Mouse (Mus musculus) neural tube, embryonic 15.5 days (tissue): ENCODE measurements around the gene Fam76a. TPM values are rescaled to one million over a fixed set of nuclear protein-coding genes. Genes with fewer than 3 reads are reported as not detected.

Experiments
- ATAC-seq: fragments of 200-750 bp; cut with Nextera tagmentation; 2 replicates; pipeline ENCODE4 v1.8.0; 2017; ENCODE audit warnings: mild to moderate bottlenecking, moderate TSS enrichment, moderate library complexity; ENCODE audit not compliant: low FRiP score
- H3K27ac ChIP-seq: fragments of 300-500 bp; sonication (generic); replicated peaks from 2 replicates; pipeline ENCODE4 v1.5.1; 2015; ENCODE audit warnings: mild to moderate bottlenecking, inconsistent platforms
- H3K27me3 ChIP-seq: fragments of 300-500 bp; sonication (generic); replicated peaks from 2 replicates; pipeline ENCODE4 v1.6.1; 2015; ENCODE audit warnings: inconsistent platforms
- H3K36me3 ChIP-seq: fragments of 300-500 bp; sonication (generic); 2 replicates; pipeline ENCODE4 v1.6.1; 2015; ENCODE audit warnings: inconsistent platforms
- H3K4me1 ChIP-seq: fragments of 300-500 bp; sonication (generic); 2 replicates; pipeline ENCODE4 v1.6.1; 2015; ENCODE audit warnings: inconsistent platforms
- H3K4me2 ChIP-seq: fragments of 300-500 bp; sonication (generic); 2 replicates; pipeline ENCODE4 v1.6.1; 2015; ENCODE audit warnings: inconsistent platforms, mild to moderate bottlenecking, moderate library complexity
- H3K4me3 ChIP-seq: fragments of 300-500 bp; sonication (generic); replicated peaks from 2 replicates; pipeline ENCODE4 v1.5.1; 2015; ENCODE audit warnings: mild to moderate bottlenecking, inconsistent platforms
- H3K9ac ChIP-seq: fragments of 300-500 bp; sonication (generic); replicated peaks from 2 replicates; pipeline ENCODE4 v1.6.1; 2015; ENCODE audit warnings: mild to moderate bottlenecking, inconsistent platforms
- H3K9me3 ChIP-seq: fragments of 300-500 bp; sonication (generic); replicated peaks from 2 replicates; pipeline ENCODE4 v1.6.1; 2016; ENCODE audit warnings: inconsistent platforms
- WGBS: fragments of 180-500 bp; shearing (Covaris S2); methylation state at CpG from one replicate; pipeline ENCODE4 v1.1.7; 2015; ENCODE audit warnings: mixed read lengths; 5-methylcytosine and 5-hydroxymethylcytosine counted together
- polyA plus RNA-seq: library from polyadenylated mRNA; unstranded; fragments of >200 nt; fragmentation: Nextera tagmentation; extraction: Ambion mirVana; gene quantifications from 2 replicates; pipeline ENCODE4 v1.2.1, GENCODE M21; 2015

Gene Fam76a
- 37.3 and 37.5 TPM in 2 replicates for polyA plus RNA-seq

DNA sequence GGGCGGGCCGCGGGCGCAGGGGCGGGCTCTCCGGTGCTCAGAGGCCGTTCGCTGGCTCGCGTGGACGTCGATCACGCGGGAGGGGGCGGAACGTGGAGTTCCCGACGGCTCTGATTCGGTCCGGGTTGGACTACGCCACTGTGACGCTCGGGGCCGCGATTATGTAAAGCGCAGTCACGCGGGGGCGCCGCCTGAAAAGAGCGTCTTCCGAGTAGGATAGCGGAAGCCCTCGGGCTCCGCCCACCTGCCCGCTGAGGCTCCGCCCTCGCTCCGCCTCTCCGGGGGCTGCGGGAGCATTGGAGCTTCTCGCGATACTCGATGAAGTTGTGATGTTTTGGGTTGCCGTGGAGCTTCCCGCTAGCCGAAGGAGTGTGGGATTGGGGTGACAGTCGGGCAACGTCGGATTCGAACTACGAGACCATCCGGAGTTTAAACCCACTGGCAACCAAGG lies at the start of gene Fam76a:
Gene Fam76a, minus strand, starts transcription at position 1 of the 451 bp plus-strand sequence.
- peak; percentile 99 for ATAC-seq
- Histone ChIP-seq H3K27me3 (no peaks in the 10 kb centered on the region), H3K9me3 (no peaks in the 10 kb centered on the region), H3K27ac (peak within 1 kb of the TSS; percentile 93), H3K36me3 (peaks cover 20% of the 10 kb centered on the region), H3K4me2 (peak within 1 kb of the TSS; percentile 81), H3K4me1 (peaks cover 15% of the 10 kb centered on the region), H3K9ac (peak within 1 kb of the TSS; percentile 96), H3K4me3 (peak within 1 kb of the TSS; percentile 100)
- WGBS, result 0% methylated on average over 53 of the region's 53 CpGs

DNA sequence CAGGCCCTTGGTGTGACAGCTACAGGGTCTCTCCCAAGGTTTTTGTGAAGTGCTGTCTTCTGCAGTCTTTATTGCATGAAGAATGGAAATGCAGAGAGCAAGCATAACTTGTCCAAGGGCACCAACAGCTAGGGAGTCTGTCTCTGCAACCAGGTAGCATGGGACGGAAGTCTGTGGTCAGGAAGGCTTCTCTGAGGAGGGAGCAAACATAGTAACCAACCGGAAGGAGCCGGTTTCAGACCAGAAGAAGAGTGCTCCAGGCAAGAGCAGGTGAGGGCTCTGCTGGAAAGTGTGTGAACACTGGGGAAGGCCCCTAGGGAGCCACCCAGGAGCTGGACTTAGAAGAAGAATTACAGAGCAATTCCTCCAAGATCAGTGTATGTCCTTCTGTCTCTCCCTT lies 49.7 kb upstream of the Fam76a start:
- Histone ChIP-seq H3K9me3 (no peaks in the 10 kb centered on the region), H3K4me2 (no peak overlapping the region), H3K27ac (no peak overlapping the region), H3K4me1 (peaks cover 25% of the 10 kb centered on the region), H3K27me3 (peaks cover 28% of the 10 kb centered on the region), H3K9ac (no peak overlapping the region), H3K36me3 (no peaks in the 10 kb centered on the region), H3K4me3 (no peak overlapping the region)
- 77% methylated on average over 3 of the region's 3 CpGs for WGBS
- ATAC-seq, result no peak

DNA sequence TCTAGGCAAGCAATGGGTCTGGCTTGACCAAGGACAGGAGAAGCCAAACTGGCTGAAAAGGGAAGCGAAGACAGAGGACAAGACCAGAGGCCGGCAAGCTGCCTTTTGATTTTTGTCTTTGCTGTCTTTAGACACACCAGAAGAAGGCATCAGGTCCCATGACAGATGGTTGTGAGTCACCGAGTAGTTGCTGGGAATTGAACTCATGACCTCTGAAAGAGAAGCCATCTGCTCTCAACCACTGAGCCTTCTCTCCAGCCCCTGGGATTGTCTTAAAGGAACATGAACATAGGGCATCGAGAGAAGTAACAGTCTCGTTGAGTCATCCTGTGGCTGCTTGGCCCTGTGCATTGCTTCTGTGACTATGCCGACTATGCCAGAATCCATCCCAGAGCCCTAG lies 49.2 kb upstream of the Fam76a start:
- Histone ChIP-seq H3K9ac (no peak overlapping the region), H3K36me3 (no peaks in the 10 kb centered on the region), H3K4me2 (no peak overlapping the region), H3K27ac (no peak overlapping the region), H3K4me3 (no peak overlapping the region), H3K9me3 (no peaks in the 10 kb centered on the region), H3K27me3 (peaks cover 28% of the 10 kb centered on the region), H3K4me1 (peaks cover 25% of the 10 kb centered on the region)
- no peak for ATAC-seq
- WGBS, result 73% methylated on average over 6 of the region's 6 CpGs

DNA sequence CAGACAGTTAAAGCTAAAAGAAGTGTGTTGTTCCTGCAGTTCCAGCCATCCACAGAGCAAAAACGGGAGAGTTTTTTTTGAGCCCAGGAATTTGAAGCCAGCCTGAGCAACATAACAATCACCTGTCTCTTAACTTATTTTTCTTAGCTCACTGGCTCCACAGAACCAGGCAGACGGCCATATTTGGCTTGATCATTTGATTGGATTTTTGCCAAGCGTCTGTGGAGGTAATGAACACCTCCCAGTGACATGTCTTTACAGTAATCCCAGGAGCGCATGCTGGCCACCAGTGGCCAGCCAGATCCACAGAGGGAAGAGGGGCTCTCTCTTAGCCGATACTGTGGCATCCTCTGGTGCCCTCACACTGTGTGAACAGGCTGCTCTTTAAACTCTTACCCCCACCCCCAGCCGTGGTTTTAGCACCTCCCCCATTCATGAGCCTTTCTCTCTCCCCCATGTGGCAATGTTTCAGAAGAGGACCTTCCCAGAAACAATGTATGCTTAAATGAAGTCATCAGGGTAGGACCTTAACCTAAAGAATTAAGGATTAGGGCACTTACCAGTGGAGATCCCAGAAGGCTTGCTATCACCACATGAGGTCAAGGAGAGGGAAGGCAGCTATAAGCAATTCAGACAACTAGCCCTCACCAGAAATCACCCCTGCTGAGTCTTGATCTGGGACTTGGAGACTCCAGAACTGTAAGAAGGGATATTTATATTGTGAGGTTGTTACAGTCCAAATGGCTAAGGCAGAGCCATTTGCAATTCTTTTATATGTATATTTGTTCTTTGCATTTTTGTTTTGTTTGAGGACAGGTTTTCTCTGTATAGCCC lies 46.0 kb upstream of the Fam76a start:
- H3K4me1 ChIP-seq, result no peaks in the 10 kb centered on the region
- ATAC-seq, result no peak
- H3K4me3 ChIP-seq, result no peak overlapping the region
- no peak overlapping the region for H3K4me2 ChIP-seq
- no peaks in the 10 kb centered on the region for H3K36me3 ChIP-seq
- peaks cover 5% of the 10 kb centered on the region; the same call in 1 of the 2 replicates for H3K27me3 ChIP-seq
- no peak overlapping the region for H3K27ac ChIP-seq
- no peaks in the 10 kb centered on the region for H3K9me3 ChIP-seq
- WGBS, result 51% methylated on average over 6 of the region's 6 CpGs
- no peak overlapping the region for H3K9ac ChIP-seq

DNA sequence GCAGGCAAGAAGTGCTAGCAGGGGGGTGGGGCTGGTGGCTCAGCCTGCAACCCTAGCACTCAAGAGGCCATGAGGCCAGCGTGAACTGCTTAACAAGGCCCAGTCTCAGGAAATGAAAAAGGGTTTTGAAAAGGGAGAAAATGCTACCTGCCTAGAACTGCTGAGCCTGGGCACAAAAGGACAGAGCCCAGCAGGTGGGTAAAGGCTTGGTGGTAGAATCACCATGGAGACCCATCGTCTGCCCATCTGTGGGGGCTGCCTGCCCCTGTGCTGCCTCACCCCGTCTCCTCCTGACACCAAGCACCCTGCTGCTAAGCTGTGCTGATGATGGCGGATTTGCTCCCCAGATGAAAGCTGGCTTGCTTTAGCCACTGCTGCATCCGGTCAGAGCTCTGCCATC lies 42.1 kb upstream of the Fam76a start:
- Histone ChIP-seq H3K27ac (no peak overlapping the region), H3K9ac (no peak overlapping the region), H3K27me3 (no peaks in the 10 kb centered on the region), H3K4me2 (no peak overlapping the region), H3K4me3 (no peak overlapping the region), H3K9me3 (no peaks in the 10 kb centered on the region), H3K4me1 (peaks cover 18% of the 10 kb centered on the region), H3K36me3 (no peaks in the 10 kb centered on the region)
- WGBS, result 18% methylated on average over 5 of the region's 5 CpGs
- no peak for ATAC-seq

DNA sequence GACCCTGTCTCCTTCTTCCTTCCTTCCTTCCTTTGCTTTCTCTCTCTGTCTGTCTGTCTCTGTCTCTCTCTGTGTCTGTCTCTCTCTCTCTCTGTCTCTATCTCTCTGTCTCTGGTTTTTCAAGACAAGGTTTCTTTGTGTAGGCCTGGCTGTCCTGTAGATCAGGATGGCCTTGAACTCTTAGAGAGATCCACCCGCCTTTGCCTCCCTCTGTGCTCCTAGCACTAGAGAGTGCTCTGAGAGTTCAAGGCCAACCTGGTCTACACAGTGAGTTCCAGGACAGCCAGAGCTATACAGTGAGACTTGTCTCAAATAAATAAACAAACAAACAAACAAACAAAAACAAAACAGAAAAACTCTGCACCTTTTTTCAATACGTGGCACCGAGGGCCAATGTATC lies 41.7 kb upstream of the Fam76a start:
- no peaks in the 10 kb centered on the region for H3K9me3 ChIP-seq
- 34% methylated on average over 3 of the region's 3 CpGs for WGBS
- H3K4me1 ChIP-seq, result peaks cover 22% of the 10 kb centered on the region
- no peaks in the 10 kb centered on the region for H3K27me3 ChIP-seq
- no peak overlapping the region for H3K4me3 ChIP-seq
- no peak for ATAC-seq
- H3K27ac ChIP-seq, result no peak overlapping the region
- no peak overlapping the region for H3K4me2 ChIP-seq
- H3K9ac ChIP-seq, result no peak overlapping the region
- H3K36me3 ChIP-seq, result no peaks in the 10 kb centered on the region

DNA sequence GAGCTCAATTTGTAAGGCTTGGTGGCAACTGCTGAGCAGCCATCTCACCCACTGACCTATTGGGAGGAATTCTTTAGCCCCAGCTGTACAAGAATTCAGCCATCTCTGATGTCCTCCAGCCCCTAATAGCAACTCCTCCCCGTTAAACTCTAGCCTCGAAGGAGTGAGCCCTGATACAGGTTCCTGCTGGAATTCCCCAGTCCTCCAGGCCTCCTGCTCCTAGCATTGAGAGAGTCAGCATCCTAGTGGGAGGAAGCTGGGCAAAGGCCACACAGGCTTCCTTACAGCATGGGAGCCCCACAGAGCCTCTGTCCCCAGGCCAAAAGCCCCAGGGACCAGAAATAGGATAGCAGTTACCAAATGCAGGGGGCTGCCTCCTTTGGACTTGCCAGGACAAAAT lies 41.1 kb upstream of the Fam76a start:
- H3K27ac ChIP-seq, result no peak overlapping the region
- no peaks in the 10 kb centered on the region for H3K27me3 ChIP-seq
- no peak overlapping the region for H3K4me2 ChIP-seq
- H3K36me3 ChIP-seq, result no peaks in the 10 kb centered on the region
- no peak overlapping the region for H3K4me3 ChIP-seq
- 55% methylated on average over 2 of the region's 2 CpGs for WGBS
- no peak overlapping the region for H3K9ac ChIP-seq
- H3K4me1 ChIP-seq, result peaks cover 28% of the 10 kb centered on the region
- ATAC-seq, result no peak
- no peaks in the 10 kb centered on the region for H3K9me3 ChIP-seq

DNA sequence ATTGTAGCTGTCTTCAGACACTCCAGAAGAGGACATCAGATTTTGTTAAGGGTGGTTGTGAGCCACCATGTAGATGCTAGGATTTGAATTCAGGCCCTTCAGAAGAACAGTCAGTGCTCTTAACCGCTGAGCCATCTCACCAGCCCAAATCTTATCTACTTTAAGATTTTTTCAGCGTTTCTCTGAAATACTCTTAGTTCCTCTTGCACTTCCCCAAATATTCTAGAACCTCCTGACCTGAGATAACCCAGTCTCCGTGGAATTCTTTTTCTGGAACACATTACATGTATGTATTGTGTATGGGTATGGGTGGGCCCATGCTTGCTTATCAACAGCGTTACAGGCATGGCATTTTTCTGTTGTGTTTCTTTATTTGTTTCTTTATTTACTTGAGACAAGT lies 40.3 kb upstream of the Fam76a start:
- H3K9me3 ChIP-seq, result no peaks in the 10 kb centered on the region
- 94% methylated on average over 4 of the region's 4 CpGs for WGBS
- peaks cover 28% of the 10 kb centered on the region for H3K4me1 ChIP-seq
- no peak overlapping the region for H3K9ac ChIP-seq
- no peak for ATAC-seq
- H3K27ac ChIP-seq, result no peak overlapping the region
- no peak overlapping the region for H3K4me2 ChIP-seq
- no peak overlapping the region for H3K4me3 ChIP-seq
- H3K27me3 ChIP-seq, result no peaks in the 10 kb centered on the region
- H3K36me3 ChIP-seq, result no peaks in the 10 kb centered on the region

DNA sequence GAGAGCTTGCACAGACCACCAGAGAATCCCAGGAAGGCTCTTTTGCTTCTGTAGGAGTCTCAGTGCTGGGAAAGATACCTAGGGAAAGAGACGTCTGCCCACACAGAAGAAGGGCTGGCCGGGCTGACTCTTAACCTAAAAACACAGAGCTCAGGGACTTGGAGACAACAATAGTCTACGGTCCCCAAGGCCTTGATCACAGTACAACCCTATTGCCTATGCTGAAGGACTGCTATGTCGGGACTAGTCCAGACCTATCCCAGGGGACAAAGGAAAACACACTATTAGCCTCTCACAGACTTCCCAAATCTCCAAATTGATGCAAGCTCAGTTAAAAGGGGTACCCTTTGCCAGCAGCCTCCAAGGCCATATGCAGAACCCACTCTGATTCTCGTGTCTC lies 39.5 kb upstream of the Fam76a start:
- 82% methylated on average over 5 of the region's 5 CpGs for WGBS
- no peaks in the 10 kb centered on the region for H3K27me3 ChIP-seq
- H3K9me3 ChIP-seq, result no peaks in the 10 kb centered on the region
- H3K27ac ChIP-seq, result no peak overlapping the region
- ATAC-seq, result no peak
- H3K4me1 ChIP-seq, result peaks cover 28% of the 10 kb centered on the region
- no peak overlapping the region for H3K4me3 ChIP-seq
- H3K4me2 ChIP-seq, result no peak overlapping the region
- H3K9ac ChIP-seq, result no peak overlapping the region
- no peaks in the 10 kb centered on the region for H3K36me3 ChIP-seq

DNA sequence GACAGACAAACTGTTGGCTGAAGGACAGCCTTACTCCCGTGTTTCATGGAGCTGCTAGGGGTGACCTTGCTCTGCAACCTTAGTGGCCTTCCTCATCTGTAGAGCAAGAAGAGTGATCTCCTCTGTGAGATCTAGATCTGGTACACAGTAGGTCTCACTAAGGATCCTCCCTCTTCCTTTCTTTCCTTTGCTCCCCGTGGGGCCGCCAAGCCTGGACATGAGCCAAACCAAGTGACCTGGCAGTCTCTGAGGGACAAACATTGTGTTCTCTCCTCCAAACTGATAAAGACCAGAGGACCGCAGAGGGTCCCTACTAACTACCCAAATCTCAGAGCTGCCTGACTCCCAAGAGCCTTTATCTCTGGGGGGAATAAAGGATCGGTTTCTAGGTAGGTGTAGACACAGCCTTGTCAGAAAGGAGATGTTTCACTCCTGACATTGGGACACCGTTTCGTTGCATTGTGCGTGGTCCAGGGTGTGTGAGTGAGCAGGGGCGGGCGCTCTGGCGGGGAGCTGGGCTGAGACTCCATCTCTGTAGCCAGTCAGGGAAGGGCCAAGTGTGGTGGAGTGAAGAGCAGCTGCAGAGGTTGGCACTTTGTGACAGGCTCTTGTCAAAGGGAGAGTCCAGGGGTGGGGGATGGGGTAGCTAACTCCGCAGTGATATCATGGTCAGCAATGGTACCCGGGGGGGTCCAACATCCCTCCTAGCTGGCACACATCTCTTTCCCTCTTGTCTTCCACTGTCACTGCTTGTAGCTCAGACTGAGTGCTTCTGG lies 38.7 kb upstream of the Fam76a start:
- Histone ChIP-seq H3K9me3 (no peaks in the 10 kb centered on the region), H3K36me3 (no peaks in the 10 kb centered on the region), H3K4me2 (no peak overlapping the region), H3K27me3 (no peaks in the 10 kb centered on the region), H3K27ac (no peak overlapping the region), H3K9ac (no peak overlapping the region), H3K4me1 (peaks cover 28% of the 10 kb centered on the region), H3K4me3 (no peak overlapping the region)
- WGBS, result 71% methylated on average over 13 of the region's 13 CpGs
- no peak for ATAC-seq

DNA sequence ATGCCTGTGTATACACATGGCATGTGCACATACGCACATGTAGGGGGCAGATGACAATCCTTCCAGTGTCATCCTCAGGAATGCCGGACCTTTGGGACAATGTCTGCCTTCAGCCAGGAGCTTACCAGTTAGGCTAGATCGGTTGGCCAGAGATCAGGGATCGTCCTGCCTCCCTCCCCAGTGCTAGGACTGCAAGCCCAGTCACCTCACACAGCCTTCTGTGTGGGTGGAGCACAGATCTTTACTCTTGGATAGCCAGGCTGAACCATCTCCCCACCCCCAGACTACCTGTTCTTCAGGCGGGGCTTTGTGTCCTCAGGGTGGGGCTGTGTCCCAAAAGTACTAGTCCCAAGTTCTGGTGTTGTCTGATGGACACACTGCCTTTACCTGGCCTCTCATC lies 38.0 kb upstream of the Fam76a start:
- Histone ChIP-seq H3K27me3 (no peaks in the 10 kb centered on the region), H3K4me1 (peaks cover 28% of the 10 kb centered on the region), H3K4me2 (no peak overlapping the region), H3K4me3 (no peak overlapping the region), H3K36me3 (no peaks in the 10 kb centered on the region), H3K27ac (no peak overlapping the region), H3K9me3 (no peaks in the 10 kb centered on the region), H3K9ac (no peak overlapping the region)
- whole genome bisulfite sequencing, result 69% methylated on average over 5 of the region's 5 CpGs
- no peak for ATAC-seq

DNA sequence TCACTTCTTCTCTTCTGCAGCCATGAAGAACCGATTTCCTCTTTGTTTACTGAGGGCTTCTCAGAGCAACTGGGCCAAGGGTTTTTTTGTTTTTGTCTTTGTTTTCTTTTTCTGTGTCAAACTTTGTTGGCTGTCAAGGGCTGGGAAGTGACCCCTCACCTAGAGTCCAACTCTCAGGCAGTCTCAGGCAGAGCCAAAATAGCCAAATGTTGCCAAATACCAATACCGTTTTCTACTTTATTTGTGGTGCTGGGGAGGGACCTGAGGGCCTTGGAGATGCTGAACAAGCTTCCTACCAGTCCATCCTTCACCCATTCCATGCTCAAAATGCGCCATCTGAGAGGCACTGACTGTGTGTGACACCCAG lies 37.3 kb upstream of the Fam76a start:
- H3K4me1 ChIP-seq, result peaks cover 28% of the 10 kb centered on the region
- ATAC-seq, result no peak
- H3K36me3 ChIP-seq, result no peaks in the 10 kb centered on the region
- H3K9ac ChIP-seq, result no peak overlapping the region
- H3K27me3 ChIP-seq, result no peaks in the 10 kb centered on the region
- no peaks in the 10 kb centered on the region for H3K9me3 ChIP-seq
- no peak overlapping the region for H3K4me3 ChIP-seq
- H3K4me2 ChIP-seq, result no peak overlapping the region
- peak overlapping the region; percentile 76 for H3K27ac ChIP-seq
- 51% methylated on average over 3 of the region's 3 CpGs for WGBS
